Mouse (Mus musculus): Measurements from ENCODE around the gene Lce6a. TPM values are rescaled to one million over a fixed set of nuclear protein-coding genes. Genes with fewer than 3 reads are reported as not detected.

Lce6a gene
- polyA plus RNA-seq, 1 experiment from 2014 or later: not detected

DNA sequence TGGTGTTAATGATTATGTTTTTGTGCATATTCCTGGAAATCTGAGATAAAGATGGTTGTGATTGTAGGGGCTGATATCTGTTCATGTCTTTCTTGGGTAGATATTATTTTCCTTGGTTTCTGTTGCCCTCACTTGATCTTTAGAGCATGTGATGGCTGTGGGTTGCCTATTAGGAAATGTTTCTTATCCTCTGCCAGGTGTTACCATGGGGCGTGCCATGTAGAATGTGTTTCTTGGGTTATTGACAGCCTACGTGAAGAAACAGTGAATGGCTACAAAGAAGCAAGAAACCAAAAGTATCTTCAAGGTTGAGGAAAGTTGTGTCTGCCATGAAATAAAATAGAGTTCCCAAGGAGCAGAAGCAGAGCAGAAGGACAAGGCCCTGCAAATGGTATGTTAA lies 23.0 kb downstream of the Lce6a start:
- Histone ChIP-seq H3K27ac (no peak overlapping the region), H3K4me3 (no peak overlapping the region), H3K4me1 (no peaks in the 10 kb centered on the region), H3K4me2 (no peak overlapping the region), H3K9ac (no peak overlapping the region), H3K9me3 (peaks cover 4% of the 10 kb centered on the region; the same call in 1 of the 2 replicates), H3K36me3 (no peaks in the 10 kb centered on the region), H3K27me3 (no peaks in the 10 kb centered on the region)
- no peak for ATAC-seq (ENCODE audit: insufficient number of reproducible peaks, insufficient read depth, low FRiP score, low TSS enrichment, low read depth)
- 81% methylated on average over 2 of the region's 2 CpGs for WGBS

GRCm38 (mm10) chr3:92588858-92589257 lies 32.6 kb downstream of the Lce6a start, which contains the start of gene Smcp:
Smcp (minus strand) TSS chr3:92588997.
- no peak for ATAC-seq (ENCODE audit: insufficient number of reproducible peaks, insufficient read depth, low FRiP score, low TSS enrichment, low read depth)
- H3K9me3 ChIP-seq: no peaks in the 10 kb centered on the region

DNA sequence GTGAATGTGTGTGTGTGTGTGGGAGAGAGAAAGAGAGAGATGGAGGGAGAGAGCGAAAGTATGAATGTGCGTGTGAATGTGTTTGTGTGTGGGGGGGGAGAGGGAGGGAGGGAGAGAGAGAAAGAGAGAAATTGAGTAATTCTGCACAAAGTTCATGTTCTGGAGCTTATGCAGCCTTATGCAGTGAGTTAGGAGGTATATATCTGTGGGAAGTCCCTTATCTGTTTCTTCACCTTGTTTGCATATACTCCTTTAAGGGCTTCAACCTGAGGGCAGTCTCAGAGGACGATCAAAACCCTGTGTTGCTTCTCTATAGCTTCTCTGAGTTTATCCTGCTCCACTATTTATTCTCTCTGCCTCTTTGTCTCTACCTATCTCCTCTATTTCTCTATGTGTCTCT lies 34.3 kb downstream of the Lce6a start:
- no peak overlapping the region for H3K9ac ChIP-seq
- H3K4me3 ChIP-seq: no peak overlapping the region
- no peak overlapping the region for H3K4me2 ChIP-seq
- H3K27ac ChIP-seq: no peak overlapping the region
- H3K27me3 ChIP-seq: no peaks in the 10 kb centered on the region
- no peaks in the 10 kb centered on the region for H3K36me3 ChIP-seq
- H3K4me1 ChIP-seq: no peaks in the 10 kb centered on the region
- WGBS: 80% methylated on average over 3 of the region's 3 CpGs
- ATAC-seq (ENCODE audit: insufficient number of reproducible peaks, insufficient read depth, low FRiP score, low TSS enrichment, low read depth): no peak
- H3K9me3 ChIP-seq: no peaks in the 10 kb centered on the region

More at GRCm38 (mm10) chr3:92588858-92589257, 32.6 kb downstream of the Lce6a start, which contains the start of gene Smcp:
- H3K27ac ChIP-seq: no peak within 1 kb of the TSS
- H3K4me1 ChIP-seq: no peaks in the 10 kb centered on the region
- no peaks in the 10 kb centered on the region for H3K36me3 ChIP-seq
- H3K4me3 ChIP-seq: no peak within 1 kb of the TSS
- H3K27me3 ChIP-seq: no peaks in the 10 kb centered on the region
- no peak within 1 kb of the TSS for H3K9ac ChIP-seq
- H3K4me2 ChIP-seq: no peak within 1 kb of the TSS
- 67% methylated on average over 1 of the region's 1 CpGs for WGBS

- Histone ChIP-seq H3K27me3 (no peaks in the 10 kb centered on the region), H3K4me2 (no peak overlapping the region), H3K4me1 (no peaks in the 10 kb centered on the region), H3K27ac (no peak overlapping the region), H3K9me3 (no peaks in the 10 kb centered on the region), H3K9ac (no peak overlapping the region), H3K36me3 (no peaks in the 10 kb centered on the region), H3K4me3 (no peak overlapping the region)
- 35% methylated on average over 1 of the region's 1 CpGs for WGBS
- ATAC-seq (ENCODE audit: insufficient number of reproducible peaks, insufficient read depth, low FRiP score, low TSS enrichment, low read depth): no peak
Observed at GRCm38 (mm10) chr3:92585055-92585454, 36.4 kb downstream of the Lce6a start.

DNA sequence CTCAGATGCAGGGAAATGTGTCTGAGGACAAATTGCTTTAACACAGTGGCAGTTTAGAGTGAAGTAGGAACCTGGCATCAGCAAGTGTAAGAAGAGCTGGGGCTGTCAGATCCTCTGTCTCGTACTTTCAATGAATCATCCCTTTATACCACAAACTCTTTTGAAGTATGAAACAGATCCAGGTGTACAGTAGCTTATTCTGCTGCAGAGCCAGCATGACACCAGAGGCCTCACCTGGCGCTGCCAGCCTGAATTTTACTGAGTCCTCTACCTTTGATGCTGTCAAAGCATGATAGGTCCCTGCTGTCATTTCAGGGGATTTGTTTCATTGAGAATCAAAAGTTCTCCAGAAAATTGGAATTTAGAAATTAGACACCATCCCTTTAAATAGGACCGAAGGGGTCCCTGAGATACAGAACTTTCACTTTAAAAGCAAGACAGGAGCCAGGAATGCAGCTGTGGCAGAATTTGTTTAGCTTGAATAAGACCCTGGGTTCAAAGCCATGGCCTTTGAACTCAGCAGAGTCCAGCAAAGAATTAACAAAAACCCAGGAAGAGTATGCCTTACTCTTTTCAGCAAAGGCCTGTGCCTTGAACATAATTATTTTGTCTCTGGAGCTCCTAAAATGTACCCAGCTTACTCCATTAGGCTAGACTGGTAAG lies 38.2 kb downstream of the Lce6a start:
- 42% methylated on average over 3 of the region's 3 CpGs for WGBS
- Histone ChIP-seq H3K4me3 (no peak overlapping the region), H3K27me3 (no peaks in the 10 kb centered on the region), H3K9me3 (no peaks in the 10 kb centered on the region), H3K27ac (no peak overlapping the region), H3K36me3 (no peaks in the 10 kb centered on the region), H3K9ac (no peak overlapping the region), H3K4me2 (no peak overlapping the region), H3K4me1 (no peaks in the 10 kb centered on the region)
- ATAC-seq (ENCODE audit: insufficient number of reproducible peaks, insufficient read depth, low FRiP score, low TSS enrichment, low read depth): no peak

- no peaks in the 10 kb centered on the region for H3K36me3 ChIP-seq
- ATAC-seq (ENCODE audit: insufficient number of reproducible peaks, insufficient read depth, low FRiP score, low TSS enrichment, low read depth): no peak
- no peaks in the 10 kb centered on the region for H3K4me1 ChIP-seq
- H3K27ac ChIP-seq: no peak overlapping the region
- WGBS: 69% methylated on average over 1 of the region's 1 CpGs
- no peaks in the 10 kb centered on the region for H3K9me3 ChIP-seq
- no peak overlapping the region for H3K4me2 ChIP-seq
- H3K9ac ChIP-seq: no peak overlapping the region
- H3K27me3 ChIP-seq: no peaks in the 10 kb centered on the region
- H3K4me3 ChIP-seq: no peak overlapping the region
Observed at GRCm38 (mm10) chr3:92579508-92579907, 42.0 kb downstream of the Lce6a start.

DNA sequence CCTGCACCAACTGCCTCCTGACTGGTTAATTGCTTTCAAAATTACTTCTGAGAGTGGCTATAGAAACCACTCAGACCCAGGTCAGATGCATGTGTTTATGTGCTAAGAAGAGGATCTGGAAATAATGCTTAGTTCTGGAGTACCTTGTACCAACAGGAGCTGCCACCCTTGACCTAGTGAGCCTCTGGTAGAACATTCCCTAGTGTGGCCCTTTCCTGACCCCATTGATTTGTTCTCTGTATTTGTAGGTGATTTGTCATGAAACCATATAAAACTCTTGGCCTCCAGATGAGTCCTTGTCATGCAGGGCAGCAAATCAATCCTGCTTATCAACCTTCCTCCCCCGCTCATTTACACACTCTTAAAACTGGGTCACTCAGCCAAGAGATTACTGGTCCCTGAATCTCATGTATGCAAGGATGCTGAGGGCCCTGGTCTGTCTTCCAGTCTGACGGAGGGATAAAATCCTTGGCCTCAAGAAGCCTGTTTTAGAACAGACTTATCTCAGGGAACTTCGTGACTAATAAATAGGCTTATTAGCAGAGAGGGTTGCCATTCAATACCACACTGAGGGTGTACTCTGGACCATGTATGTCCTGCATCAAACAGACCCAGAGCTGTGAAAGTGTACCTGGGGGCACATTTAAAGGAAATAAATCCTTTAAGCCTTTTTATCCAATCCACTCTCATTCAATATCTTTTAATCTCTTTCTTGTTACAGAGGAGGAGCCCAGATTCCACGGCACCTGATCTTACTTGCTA lies 42.6 kb downstream of the Lce6a start:
- no peak for ATAC-seq (ENCODE audit: insufficient number of reproducible peaks, insufficient read depth, low FRiP score, low TSS enrichment, low read depth)
- Histone ChIP-seq H3K4me1 (no peaks in the 10 kb centered on the region), H3K36me3 (no peaks in the 10 kb centered on the region), H3K27me3 (no peaks in the 10 kb centered on the region), H3K4me2 (no peak overlapping the region), H3K27ac (no peak overlapping the region), H3K4me3 (no peak overlapping the region), H3K9ac (no peak overlapping the region), H3K9me3 (no peaks in the 10 kb centered on the region)
- 67% methylated on average over 4 of the region's 4 CpGs for WGBS

- H3K9me3 ChIP-seq: no peaks in the 10 kb centered on the region
- ATAC-seq (ENCODE audit: insufficient number of reproducible peaks, insufficient read depth, low FRiP score, low TSS enrichment, low read depth): no peak
- no peak within 1 kb of the TSS for H3K9ac ChIP-seq
- H3K4me1 ChIP-seq: no peaks in the 10 kb centered on the region
- no peaks in the 10 kb centered on the region for H3K27me3 ChIP-seq
- no peak within 1 kb of the TSS for H3K4me3 ChIP-seq
- WGBS: 81% methylated on average over 1 of the region's 1 CpGs
- H3K27ac ChIP-seq: no peak within 1 kb of the TSS
- no peak within 1 kb of the TSS for H3K4me2 ChIP-seq
- no peaks in the 10 kb centered on the region for H3K36me3 ChIP-seq
Observed at GRCm38 (mm10) chr3:92573449-92574041, 47.9 kb downstream of the Lce6a start, which contains the start of gene Ivl. Ivl (minus strand) TSS chr3:92573735.

- Histone ChIP-seq H3K27ac (no peak overlapping the region), H3K4me1 (no peaks in the 10 kb centered on the region), H3K9me3 (no peaks in the 10 kb centered on the region), H3K4me2 (no peak overlapping the region), H3K27me3 (no peaks in the 10 kb centered on the region), H3K4me3 (no peak overlapping the region), H3K36me3 (no peaks in the 10 kb centered on the region), H3K9ac (no peak overlapping the region)
- no peak for ATAC-seq (ENCODE audit: insufficient number of reproducible peaks, insufficient read depth, low FRiP score, low TSS enrichment, low read depth)
- 60% methylated on average over 2 of the region's 2 CpGs for WGBS
Observed at GRCm38 (mm10) chr3:92572514-92573155, 48.8 kb downstream of the Lce6a start.

All from embryonic facial prominence, embryonic 13.5 days (tissue).